Mouse (Mus musculus): Measurements from ENCODE around the gene Stxbp6.

Stxbp6 gene

GRCm38 (mm10) chr12:44908028-44908702 is 166.3 kb downstream of the Stxbp6 start:
- no peak for DNase-seq

- peak; percentile 74 for DNase-seq
These were observed 168.5 kb downstream of the Stxbp6 start for GRCm38 (mm10) chr12:44906001-44906400.

GRCm38 (mm10) chr12:44903205-44903732 is 171.2 kb downstream of the Stxbp6 start:
- DNase-seq = no peak

- DNase-seq = no peak
These were observed 175.2 kb downstream of the Stxbp6 start for GRCm38 (mm10) chr12:44899173-44899870.

GRCm38 (mm10) chr12:44896460-44896859 is 178.0 kb downstream of the Stxbp6 start:
- DNase-seq = no peak

GRCm38 (mm10) chr12:44889677-44890393 is 184.7 kb downstream of the Stxbp6 start:
- no peak for DNase-seq

GRCm38 (mm10) chr12:44886826-44887225 is 187.7 kb downstream of the Stxbp6 start:
- DNase-seq = no peak

- DNase-seq = no peak
These were observed 201.8 kb downstream of the Stxbp6 start for GRCm38 (mm10) chr12:44872697-44873096.

GRCm38 (mm10) chr12:44865442-44865841 is 209.1 kb downstream of the Stxbp6 start:
- DNase-seq = no peak

- no peak for DNase-seq
These were observed 215.1 kb downstream of the Stxbp6 start for GRCm38 (mm10) chr12:44859454-44859853.

- peak; percentile 58 for DNase-seq
These were observed 216.2 kb downstream of the Stxbp6 start for GRCm38 (mm10) chr12:44858110-44858885.

GRCm38 (mm10) chr12:44852024-44852423 is 222.5 kb downstream of the Stxbp6 start:
- no peak for DNase-seq

GRCm38 (mm10) chr12:44850516-44850915 is 224.0 kb downstream of the Stxbp6 start:
- no peak for DNase-seq

GRCm38 (mm10) chr12:44848483-44849221 is 225.9 kb downstream of the Stxbp6 start:
- peak; percentile 61 for DNase-seq

- no peak for DNase-seq
These were observed 233.9 kb downstream of the Stxbp6 start for GRCm38 (mm10) chr12:44840585-44840984.

GRCm38 (mm10) chr12:44839594-44840373 is 234.7 kb downstream of the Stxbp6 start:
- DNase-seq = no peak

GRCm38 (mm10) chr12:44835879-44836467 is 238.5 kb downstream of the Stxbp6 start:
- no peak for DNase-seq

GRCm38 (mm10) chr12:44811895-44812294 is 262.6 kb downstream of the Stxbp6 start:
- no peak for DNase-seq

- no peak for DNase-seq
These were observed 270.3 kb downstream of the Stxbp6 start for GRCm38 (mm10) chr12:44804213-44804612.
